Mouse (Mus musculus): Measurements from ENCODE around the gene Gm15023. TPM values are rescaled to one million over a fixed set of nuclear protein-coding genes. Genes with fewer than 3 reads are reported as not detected.
"Not testable (repeated sequence)": the region's sequence is repeated elsewhere in the genome, so short reads cannot be mapped to it uniquely, and the experiment has no call there.

The Gm15023 gene
- total RNA-seq (2021) = not detected
- long read RNA-seq, experiment 1 = 0 reads
- long read RNA-seq, experiment 2 = 0 reads

- not testable (repeated sequence) for DNase-seq (ENCODE audit: low spot score in 2 of 2)
Measured at GRCm38 (mm10) chrX:135177532-135177931, at the start of gene Gm15023. Gene Gm15023, minus strand, starts transcription at chrX:135177632.

GRCm38 (mm10) chrX:135210436-135211221, 33.2 kb upstream of the Gm15023 start, which contains the start of gene Tceal6:
Gene Tceal6, minus strand, starts transcription at chrX:135210687.
- DNase-seq (ENCODE audit: low spot score in 2 of 2) = no peak

GRCm38 (mm10) chrX:135209773-135210435, 32.5 kb upstream of the Gm15023 start:
- not testable (repeated sequence) for DNase-seq (ENCODE audit: low spot score in 2 of 2)

GRCm38 (mm10) chrX:135189924-135190323, 12.5 kb upstream of the Gm15023 start:
- DNase-seq (ENCODE audit: low spot score in 2 of 2) = not testable (repeated sequence)

GRCm38 (mm10) chrX:135188661-135189060, 11.2 kb upstream of the Gm15023 start:
- not testable (repeated sequence) for DNase-seq (ENCODE audit: low spot score in 2 of 2)

Other genes with a start within 250 kb of the Gm15023 start
- under 1 TPM; 0.10 to 0.17 TPM for gene Nxf2, start 212.9 kb downstream of the Gm15023 start, total RNA-seq (2021)
- gene Zmat1, start 168.4 kb downstream of the Gm15023 start, total RNA-seq (2021) = 1 to 10 TPM; 4.1 to 5.8 TPM
- gene Tceal6, start 33.1 kb upstream of the Gm15023 start, total RNA-seq (2021) = 10 to 100 TPM in 1 of 2 experiments, 1 to 10 TPM in 1; 2.6 to 13.0 TPM
- not detected for gene Pramel3, start 124.7 kb upstream of the Gm15023 start, total RNA-seq (2021)
- gene Gm5128, start 195.7 kb upstream of the Gm15023 start, total RNA-seq (2021) = not detected

All from gastrocnemius, postnatal 4 days (tissue).